Mouse (Mus musculus) liver, embryonic 12.5 days (tissue): ENCODE measurements around the gene Tgfb3. TPM values are rescaled to one million over a fixed set of nuclear protein-coding genes. Genes with fewer than 3 reads are reported as not detected.

Experiments used
- ATAC-seq: fragments of 200-750 bp; cut with Nextera tagmentation; 2 replicates; pipeline ENCODE4 v1.8.0; 2017; ENCODE audit warnings: moderate number of reproducible peaks, mild to moderate bottlenecking, moderate library complexity
- H3K27ac ChIP-seq: fragments of 300-500 bp; sonication (generic); 2 replicates; pipeline ENCODE4 v1.5.1; 2016; ENCODE audit warnings: mild to moderate bottlenecking
- H3K27me3 ChIP-seq: fragments of 300-500 bp; sonication (generic); replicated peaks from 2 replicates; pipeline ENCODE4 v1.6.1; 2016; ENCODE audit warnings: mild to moderate bottlenecking, moderate library complexity
- H3K36me3 ChIP-seq: fragments of 300-500 bp; sonication (generic); 2 replicates; pipeline ENCODE4 v1.6.1; 2016; ENCODE audit warnings: mild to moderate bottlenecking, moderate library complexity
- H3K4me1 ChIP-seq: fragments of 300-500 bp; sonication (generic); 2 replicates; pipeline ENCODE4 v1.6.1; 2016
- H3K4me2 ChIP-seq: fragments of 300-500 bp; sonication (generic); 2 replicates; pipeline ENCODE4 v1.6.1; 2016; ENCODE audit warnings: mild to moderate bottlenecking, moderate library complexity
- H3K4me3 ChIP-seq: fragments of 300-500 bp; sonication (generic); 2 replicates; pipeline ENCODE4 v1.5.1; 2016; ENCODE audit warnings: mild to moderate bottlenecking, moderate library complexity
- H3K9ac ChIP-seq: fragments of 300-500 bp; sonication (generic); 2 replicates; pipeline ENCODE4 v1.6.1; 2016; ENCODE audit warnings: mild to moderate bottlenecking, moderate library complexity
- H3K9me3 ChIP-seq: fragments of 300-500 bp; sonication (generic); replicated peaks from 2 replicates; pipeline ENCODE4 v1.6.1; 2016; ENCODE audit warnings: mild to moderate bottlenecking, moderate library complexity
- WGBS: fragments of 180-500 bp; shearing (Covaris S2); methylation state at CpG from one replicate; pipeline ENCODE4 v1.1.7; 2016; ENCODE audit not compliant: insufficient replicate concordance; 5-methylcytosine and 5-hydroxymethylcytosine counted together
- polyA plus RNA-seq: library from polyadenylated mRNA; unstranded; fragments of >200 nt; fragmentation: Nextera tagmentation; extraction: Ambion mirVana; gene quantifications from 2 replicates; pipeline ENCODE4 v1.2.1, GENCODE M21; 2016

Gene Tgfb3
- polyA plus RNA-seq: 6.1 and 9.9 TPM in 2 replicates

DNA sequence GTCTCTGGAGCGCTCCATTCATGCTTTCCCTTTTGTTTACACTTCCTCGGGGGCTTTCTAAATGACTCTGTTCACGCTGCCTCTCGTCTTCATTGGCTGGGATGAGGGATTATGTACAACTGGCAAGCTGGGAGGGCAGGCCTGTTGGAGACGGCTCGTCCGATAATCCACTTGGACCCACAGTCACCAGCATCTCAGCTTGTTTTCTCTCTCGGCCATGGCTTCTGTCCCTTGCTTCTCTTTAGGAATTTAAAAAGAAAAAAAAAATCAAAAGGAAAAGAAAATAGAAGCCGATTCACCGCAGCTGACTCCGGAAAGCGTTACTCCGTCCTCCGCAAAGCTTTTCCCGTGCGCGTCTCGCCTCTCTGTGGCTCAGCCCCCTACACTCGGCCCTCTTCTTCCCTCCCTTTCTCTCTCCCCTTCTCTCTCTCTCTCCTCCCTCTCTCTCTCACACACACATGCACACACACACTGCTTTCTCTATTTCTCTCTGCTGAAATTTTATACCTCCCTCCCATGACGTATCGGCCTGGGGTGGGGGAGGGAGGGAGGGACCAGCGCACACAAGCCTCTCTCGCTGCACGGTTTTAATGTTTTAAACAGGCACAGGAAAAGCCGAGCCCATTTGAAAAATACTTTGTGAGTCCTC lies at the start of gene Tgfb3:
TSS of gene Tgfb3 (minus strand) at position 489 of the 649 bp plus-strand sequence.
- peak within 1 kb of the TSS; percentile 34 for H3K9ac ChIP-seq
- peaks cover 85% of the 10 kb centered on the region for H3K27me3 ChIP-seq
- 3% methylated on average over 25 of the region's 25 CpGs for WGBS

DNA sequence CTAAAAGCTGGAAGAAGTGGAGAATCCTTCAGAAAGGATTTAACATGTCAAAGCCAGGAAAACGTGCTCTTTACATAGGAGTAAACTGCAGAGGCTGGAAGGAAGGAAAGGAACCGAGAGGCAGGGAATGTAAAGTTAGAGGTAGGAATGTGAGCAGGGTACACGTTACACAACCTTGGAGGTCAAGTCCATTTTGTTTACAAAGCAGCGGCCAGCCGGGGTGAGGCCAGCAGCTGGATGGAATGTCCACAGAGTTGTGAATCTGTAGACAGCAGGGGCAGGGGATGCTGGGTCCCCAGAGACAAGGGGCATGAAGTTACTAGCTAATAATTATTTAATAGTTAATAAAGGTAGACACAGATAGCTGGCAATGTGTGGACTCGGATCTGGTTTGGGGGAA lies 49.3 kb upstream of the Tgfb3 start:
- Histone ChIP-seq H3K36me3 (no peaks in the 10 kb centered on the region), H3K9ac (no peak overlapping the region), H3K4me3 (no peak overlapping the region), H3K4me1 (no peaks in the 10 kb centered on the region), H3K27ac (no peak overlapping the region), H3K9me3 (no peaks in the 10 kb centered on the region), H3K4me2 (no peak overlapping the region), H3K27me3 (no peaks in the 10 kb centered on the region)
- no peak for ATAC-seq
- 58% methylated on average over 6 of the region's 6 CpGs for WGBS

More for the DNA sequence above, at the start of gene Tgfb3:
- Histone ChIP-seq H3K4me1 (peaks cover 4% of the 10 kb centered on the region; the same call in 1 of the 2 replicates), H3K4me3 (peak within 1 kb of the TSS; percentile 50), H3K9me3 (no peaks in the 10 kb centered on the region), H3K27ac (0 out of 2 replicates have a peak within 1 kb of the TSS, but pooled peaks have one; percentile 9), H3K4me2 (peak within 1 kb of the TSS; percentile 71), H3K36me3 (no peaks in the 10 kb centered on the region)
- ATAC-seq: 0 out of 2 replicates have a peak, but pooled peaks have one; percentile 4

DNA sequence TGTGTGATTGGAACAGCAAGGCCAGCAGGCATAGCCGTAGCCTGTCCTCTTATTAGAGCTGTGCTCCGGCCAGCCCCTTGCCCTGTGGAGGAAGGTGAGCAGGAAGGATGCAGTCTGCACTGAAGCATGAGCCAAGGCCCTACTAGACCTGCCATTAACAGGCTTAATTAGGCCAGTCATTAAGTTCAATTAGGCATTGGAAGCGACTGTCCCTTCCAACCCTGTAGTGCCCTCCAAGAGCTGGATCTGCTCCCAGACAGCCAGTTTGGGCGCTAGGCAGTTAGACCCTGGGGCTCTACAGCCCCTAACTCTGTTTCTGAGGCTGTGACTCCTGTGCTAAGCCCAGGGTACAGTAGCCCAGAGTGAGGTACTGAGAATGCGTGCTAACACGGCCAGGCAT lies 45.2 kb upstream of the Tgfb3 start:
- no peak overlapping the region for H3K9ac ChIP-seq
- ATAC-seq: no peak
- WGBS: 66% methylated on average over 6 of the region's 6 CpGs
- no peaks in the 10 kb centered on the region for H3K36me3 ChIP-seq
- no peaks in the 10 kb centered on the region for H3K9me3 ChIP-seq
- H3K4me2 ChIP-seq: no peak overlapping the region
- no peaks in the 10 kb centered on the region for H3K27me3 ChIP-seq
- H3K4me1 ChIP-seq: no peaks in the 10 kb centered on the region
- H3K27ac ChIP-seq: no peak overlapping the region
- H3K4me3 ChIP-seq: no peak overlapping the region

DNA sequence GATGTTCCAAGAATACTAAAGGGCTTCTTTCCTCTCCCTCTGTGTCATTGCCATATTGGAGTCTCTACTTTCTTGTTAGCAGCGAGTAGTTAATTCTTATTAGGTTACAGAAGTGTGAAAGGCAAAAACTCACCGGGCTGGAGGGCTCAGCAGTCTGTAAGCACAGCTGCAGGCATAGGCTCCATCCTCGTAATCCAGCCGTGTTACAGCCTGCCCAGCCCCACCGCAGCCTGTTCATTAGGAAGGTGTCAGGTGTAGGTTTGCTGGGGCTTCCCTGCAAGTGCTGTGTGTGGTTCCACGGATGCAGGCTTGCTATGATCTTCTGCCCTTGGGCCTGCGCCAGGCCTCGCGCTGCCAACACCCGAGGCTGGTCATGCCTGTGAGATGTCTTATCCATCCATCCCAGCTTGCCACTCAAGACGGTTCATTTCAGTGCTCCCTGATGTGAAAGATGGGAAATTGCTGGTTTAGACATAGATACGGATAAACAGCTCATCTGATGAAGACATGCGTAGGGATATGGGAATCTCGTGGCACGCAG lies 37.5 kb upstream of the Tgfb3 start:
- no peaks in the 10 kb centered on the region for H3K36me3 ChIP-seq
- 78% methylated on average over 15 of the region's 15 CpGs for WGBS
- no peak overlapping the region for H3K27ac ChIP-seq
- H3K4me2 ChIP-seq: no peak overlapping the region
- H3K9ac ChIP-seq: no peak overlapping the region
- H3K9me3 ChIP-seq: no peaks in the 10 kb centered on the region
- no peaks in the 10 kb centered on the region for H3K4me1 ChIP-seq
- no peak for ATAC-seq
- no peak overlapping the region for H3K4me3 ChIP-seq
- no peaks in the 10 kb centered on the region for H3K27me3 ChIP-seq

DNA sequence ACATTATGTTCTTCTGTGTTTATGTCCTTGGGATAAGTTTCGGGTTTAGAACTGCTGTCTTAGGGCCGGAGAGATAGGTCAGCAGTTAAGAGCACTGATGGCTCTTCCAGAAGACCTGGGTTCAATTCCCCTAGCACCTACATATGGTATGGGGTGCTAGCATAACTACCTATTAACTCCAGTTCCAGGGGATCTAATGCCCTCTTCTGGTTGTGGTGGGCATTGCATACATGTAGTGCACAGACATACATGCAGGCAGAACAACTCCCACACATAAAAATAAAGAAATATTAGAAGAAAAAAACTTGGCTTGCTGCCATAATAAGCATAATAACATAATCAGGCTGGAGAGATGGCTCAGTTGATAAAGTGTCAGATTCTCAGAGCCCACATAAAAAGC lies 31.8 kb upstream of the Tgfb3 start:
- 66% methylated on average over 2 of the region's 2 CpGs for WGBS
- no peak overlapping the region for H3K4me3 ChIP-seq
- no peak overlapping the region for H3K4me2 ChIP-seq
- no peak for ATAC-seq
- H3K4me1 ChIP-seq: no peaks in the 10 kb centered on the region
- no peak overlapping the region for H3K27ac ChIP-seq
- H3K36me3 ChIP-seq: no peaks in the 10 kb centered on the region
- H3K9me3 ChIP-seq: no peaks in the 10 kb centered on the region
- no peak overlapping the region for H3K9ac ChIP-seq
- no peaks in the 10 kb centered on the region for H3K27me3 ChIP-seq

DNA sequence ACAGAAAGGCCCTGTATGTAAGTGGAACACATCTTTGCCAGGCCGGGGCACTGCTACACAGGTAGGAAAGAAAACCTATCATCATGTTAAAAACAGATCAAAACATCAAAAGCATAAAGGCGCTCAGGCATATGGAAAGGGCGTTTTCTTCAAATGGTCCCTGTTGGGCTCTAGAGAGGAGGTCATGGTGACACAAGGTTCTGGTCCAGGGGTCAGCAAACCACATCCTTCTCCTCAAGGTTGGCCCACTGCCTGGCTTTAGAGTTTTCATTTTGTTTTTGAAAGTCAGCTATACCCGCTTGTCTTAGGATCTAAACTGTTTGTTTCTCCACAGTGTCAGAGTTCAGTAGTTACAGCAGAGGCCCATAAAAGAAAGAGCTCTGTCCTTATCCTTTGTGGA lies 30.7 kb upstream of the Tgfb3 start:
- Histone ChIP-seq H3K4me1 (no peaks in the 10 kb centered on the region), H3K9me3 (no peaks in the 10 kb centered on the region), H3K27me3 (no peaks in the 10 kb centered on the region), H3K36me3 (no peaks in the 10 kb centered on the region), H3K9ac (no peak overlapping the region), H3K4me2 (no peak overlapping the region), H3K4me3 (no peak overlapping the region), H3K27ac (no peak overlapping the region)
- ATAC-seq: no peak
- 73% methylated on average over 4 of the region's 4 CpGs for WGBS

DNA sequence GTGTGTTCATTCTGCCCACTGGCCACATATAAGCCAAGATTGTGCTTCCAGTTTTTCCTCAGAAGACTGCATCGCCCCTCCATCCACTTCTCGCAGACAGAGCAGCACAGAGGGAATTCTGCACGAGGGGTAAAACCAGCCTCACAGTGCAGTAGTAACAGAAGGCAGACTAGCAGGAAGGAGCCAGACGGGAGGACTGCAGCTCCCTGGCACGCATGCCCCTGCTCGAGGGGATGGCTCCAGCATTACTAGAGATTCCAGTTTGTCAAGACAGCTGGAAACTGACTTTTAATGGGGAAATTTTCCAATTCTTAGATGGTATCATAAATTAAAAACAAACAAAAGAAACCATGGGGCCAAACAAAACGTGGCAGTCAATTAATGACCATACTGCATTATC lies 28.8 kb upstream of the Tgfb3 start:
- Histone ChIP-seq H3K27ac (no peak overlapping the region), H3K4me1 (no peaks in the 10 kb centered on the region), H3K4me2 (no peak overlapping the region), H3K9me3 (no peaks in the 10 kb centered on the region), H3K9ac (no peak overlapping the region), H3K27me3 (no peaks in the 10 kb centered on the region), H3K4me3 (no peak overlapping the region), H3K36me3 (no peaks in the 10 kb centered on the region)
- ATAC-seq: no peak
- WGBS: 66% methylated on average over 7 of the region's 7 CpGs

DNA sequence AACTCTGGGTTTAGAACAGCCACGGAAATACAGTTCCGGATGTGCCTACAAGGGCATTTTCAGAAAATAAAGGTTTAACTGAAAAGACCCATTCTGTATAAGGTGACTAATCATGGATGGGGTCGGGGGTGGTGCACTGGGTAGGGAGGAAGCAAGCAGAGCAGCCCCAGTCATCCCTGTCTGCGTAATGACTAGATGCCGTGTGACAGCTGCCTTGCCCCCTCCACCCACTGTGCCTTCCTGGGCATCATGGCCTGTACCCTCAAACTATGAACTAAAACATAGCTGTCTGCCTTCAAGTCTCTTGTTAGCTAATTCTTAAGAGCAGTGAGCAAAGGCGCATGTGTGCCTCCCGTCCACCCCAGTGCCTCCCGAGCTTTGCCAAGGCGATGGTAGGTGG lies 27.2 kb upstream of the Tgfb3 start:
- WGBS: 81% methylated on average over 9 of the region's 9 CpGs
- H3K27me3 ChIP-seq: no peaks in the 10 kb centered on the region
- H3K9ac ChIP-seq: no peak overlapping the region
- H3K4me1 ChIP-seq: no peaks in the 10 kb centered on the region
- H3K4me2 ChIP-seq: no peak overlapping the region
- no peak overlapping the region for H3K4me3 ChIP-seq
- H3K36me3 ChIP-seq: no peaks in the 10 kb centered on the region
- ATAC-seq: no peak
- H3K27ac ChIP-seq: no peak overlapping the region
- no peaks in the 10 kb centered on the region for H3K9me3 ChIP-seq

DNA sequence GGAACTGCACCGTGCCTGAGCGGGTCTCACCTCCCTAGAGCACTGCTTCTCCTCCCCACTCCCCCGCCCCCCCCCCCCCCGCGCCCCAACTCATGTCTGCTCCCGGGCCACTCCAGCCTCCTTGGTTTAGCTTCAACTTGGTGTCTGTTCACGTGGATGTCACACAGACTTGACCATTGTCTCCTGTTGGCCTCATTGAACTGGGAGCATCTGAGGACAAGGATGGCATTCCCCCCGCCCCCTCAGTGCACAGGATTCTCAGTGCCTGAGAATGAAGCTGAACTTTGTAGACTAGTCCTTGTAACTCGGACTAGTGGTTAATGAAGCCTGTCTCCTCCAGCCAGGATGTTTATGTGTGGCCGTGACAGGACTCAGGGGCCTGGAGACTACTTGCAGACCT lies 26.7 kb upstream of the Tgfb3 start:
- no peak for ATAC-seq
- H3K27ac ChIP-seq: no peak overlapping the region
- no peaks in the 10 kb centered on the region for H3K27me3 ChIP-seq
- H3K9me3 ChIP-seq: no peaks in the 10 kb centered on the region
- no peak overlapping the region for H3K4me3 ChIP-seq
- no peak overlapping the region for H3K9ac ChIP-seq
- no peaks in the 10 kb centered on the region for H3K36me3 ChIP-seq
- H3K4me2 ChIP-seq: no peak overlapping the region
- no peaks in the 10 kb centered on the region for H3K4me1 ChIP-seq
- 64% methylated on average over 9 of the region's 10 CpGs for WGBS

DNA sequence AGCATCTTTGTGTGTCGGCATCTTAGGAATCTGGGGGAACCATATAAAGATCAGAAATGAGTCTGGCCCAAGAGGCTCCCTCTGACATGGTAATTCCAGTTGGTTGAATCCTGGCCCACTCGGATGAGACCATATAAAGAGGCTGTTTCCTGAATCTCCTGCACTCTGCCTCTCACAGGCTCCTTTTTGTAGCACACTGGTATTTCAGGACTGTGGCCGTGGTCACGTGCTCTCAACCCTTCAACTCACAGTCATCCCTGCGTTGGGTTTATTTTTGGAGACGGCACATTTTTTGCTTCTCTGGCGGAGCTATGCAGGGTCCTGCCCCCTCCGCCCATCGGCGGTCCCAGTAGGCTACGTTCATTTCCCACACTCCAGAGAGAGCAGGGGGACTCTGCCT lies 25.5 kb upstream of the Tgfb3 start:
- H3K9me3 ChIP-seq: no peaks in the 10 kb centered on the region
- H3K4me1 ChIP-seq: no peaks in the 10 kb centered on the region
- no peaks in the 10 kb centered on the region for H3K27me3 ChIP-seq
- no peak for ATAC-seq
- no peak overlapping the region for H3K9ac ChIP-seq
- 75% methylated on average over 11 of the region's 11 CpGs for WGBS
- no peak overlapping the region for H3K4me2 ChIP-seq
- no peak overlapping the region for H3K4me3 ChIP-seq
- no peak overlapping the region for H3K27ac ChIP-seq
- H3K36me3 ChIP-seq: no peaks in the 10 kb centered on the region

DNA sequence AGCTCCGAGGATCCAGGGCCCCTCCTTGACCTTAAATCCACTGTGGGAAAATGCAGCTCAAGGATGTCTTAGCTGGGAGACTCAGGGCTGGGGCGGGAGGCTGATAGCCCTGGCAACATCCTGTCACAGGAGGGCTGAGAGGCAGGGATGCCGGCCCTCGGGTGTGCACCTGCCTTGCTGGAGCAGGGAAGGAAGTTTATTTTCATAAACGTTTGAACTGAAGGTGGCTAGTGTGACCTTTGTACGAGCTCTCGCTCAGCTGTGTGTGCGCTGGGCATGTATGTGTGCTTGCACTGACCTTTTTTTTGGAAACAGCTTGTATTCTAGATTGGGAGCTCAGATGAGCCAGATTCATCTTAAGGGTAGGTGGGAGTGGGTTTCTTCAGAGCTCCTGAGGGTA lies 25.0 kb upstream of the Tgfb3 start:
- 59% methylated on average over 8 of the region's 8 CpGs for WGBS
- Histone ChIP-seq H3K9ac (no peak overlapping the region), H3K9me3 (no peaks in the 10 kb centered on the region), H3K4me1 (no peaks in the 10 kb centered on the region), H3K36me3 (no peaks in the 10 kb centered on the region), H3K27ac (no peak overlapping the region), H3K4me2 (no peak overlapping the region), H3K4me3 (no peak overlapping the region), H3K27me3 (no peaks in the 10 kb centered on the region)
- ATAC-seq: no peak

DNA sequence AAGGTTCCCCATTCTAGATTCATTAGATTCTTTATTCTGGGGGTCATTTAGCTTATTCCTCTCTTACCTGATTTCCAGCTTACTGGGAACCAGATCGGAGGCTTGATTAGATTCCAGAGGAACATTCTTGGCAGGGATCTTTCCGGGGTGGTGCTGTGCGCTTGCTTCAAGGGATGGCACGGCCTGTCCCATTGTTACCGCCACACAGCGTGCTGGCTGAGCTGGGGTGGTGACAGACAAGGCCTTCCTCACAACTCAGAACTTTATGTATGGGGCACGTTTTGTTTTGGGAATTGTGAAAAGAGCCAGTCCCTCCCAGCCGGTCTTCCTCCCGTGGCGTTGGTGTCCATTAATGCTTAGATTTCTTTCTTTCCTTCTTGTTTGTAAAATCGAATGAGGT lies 24.6 kb upstream of the Tgfb3 start:
- Histone ChIP-seq H3K36me3 (no peaks in the 10 kb centered on the region), H3K27me3 (no peaks in the 10 kb centered on the region), H3K4me3 (no peak overlapping the region), H3K9ac (no peak overlapping the region), H3K4me2 (no peak overlapping the region), H3K4me1 (no peaks in the 10 kb centered on the region), H3K27ac (no peak overlapping the region), H3K9me3 (no peaks in the 10 kb centered on the region)
- ATAC-seq: no peak
- 77% methylated on average over 11 of the region's 11 CpGs for WGBS

DNA sequence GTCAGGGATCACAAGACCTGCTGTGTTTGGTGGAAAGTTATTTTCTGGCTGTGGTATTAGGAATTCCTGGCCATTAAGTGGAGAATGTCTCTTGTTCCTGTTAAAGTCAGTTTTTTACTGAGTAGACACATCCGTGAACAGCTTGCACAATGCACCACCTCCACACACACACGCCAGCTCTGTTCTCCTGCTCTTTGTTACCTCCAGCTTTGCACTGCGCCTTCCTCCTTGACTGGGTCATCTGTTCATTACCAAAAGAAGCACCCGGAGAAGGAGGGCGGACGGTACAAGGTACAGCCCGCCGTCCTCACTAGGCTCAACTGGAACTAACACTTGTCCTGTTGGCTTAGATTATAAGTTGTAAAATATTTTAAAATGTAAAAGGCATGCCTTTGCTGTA lies 23.8 kb upstream of the Tgfb3 start:
- no peak overlapping the region for H3K4me2 ChIP-seq
- WGBS: 78% methylated on average over 8 of the region's 8 CpGs
- no peak overlapping the region for H3K4me3 ChIP-seq
- no peaks in the 10 kb centered on the region for H3K9me3 ChIP-seq
- H3K36me3 ChIP-seq: no peaks in the 10 kb centered on the region
- no peaks in the 10 kb centered on the region for H3K4me1 ChIP-seq
- no peak overlapping the region for H3K27ac ChIP-seq
- no peaks in the 10 kb centered on the region for H3K27me3 ChIP-seq
- no peak for ATAC-seq
- no peak overlapping the region for H3K9ac ChIP-seq
